Mouse (Mus musculus) heart, adult 18-20 months (tissue): Measurements from ENCODE around the gene B4galt5. TPM values are rescaled to one million over a fixed set of nuclear protein-coding genes. Genes with fewer than 3 reads are reported as not detected.

Source experiments
- DNase-seq, 2 experiments: peaks; one replicate each; pipeline ENCODE4 v3.0.0; 2021 to 2022; ENCODE audit warnings: mixed read lengths in 1 of 2
- total RNA-seq, 2 experiments: library from RNA; stranded (reverse); gene quantifications; 2 replicates each; pipeline ENCODE4 v1.2.3; 2021

The B4galt5 gene
- total RNA-seq, 2 experiments from 2014 or later = 12.0 to 13.6 TPM

DNA sequence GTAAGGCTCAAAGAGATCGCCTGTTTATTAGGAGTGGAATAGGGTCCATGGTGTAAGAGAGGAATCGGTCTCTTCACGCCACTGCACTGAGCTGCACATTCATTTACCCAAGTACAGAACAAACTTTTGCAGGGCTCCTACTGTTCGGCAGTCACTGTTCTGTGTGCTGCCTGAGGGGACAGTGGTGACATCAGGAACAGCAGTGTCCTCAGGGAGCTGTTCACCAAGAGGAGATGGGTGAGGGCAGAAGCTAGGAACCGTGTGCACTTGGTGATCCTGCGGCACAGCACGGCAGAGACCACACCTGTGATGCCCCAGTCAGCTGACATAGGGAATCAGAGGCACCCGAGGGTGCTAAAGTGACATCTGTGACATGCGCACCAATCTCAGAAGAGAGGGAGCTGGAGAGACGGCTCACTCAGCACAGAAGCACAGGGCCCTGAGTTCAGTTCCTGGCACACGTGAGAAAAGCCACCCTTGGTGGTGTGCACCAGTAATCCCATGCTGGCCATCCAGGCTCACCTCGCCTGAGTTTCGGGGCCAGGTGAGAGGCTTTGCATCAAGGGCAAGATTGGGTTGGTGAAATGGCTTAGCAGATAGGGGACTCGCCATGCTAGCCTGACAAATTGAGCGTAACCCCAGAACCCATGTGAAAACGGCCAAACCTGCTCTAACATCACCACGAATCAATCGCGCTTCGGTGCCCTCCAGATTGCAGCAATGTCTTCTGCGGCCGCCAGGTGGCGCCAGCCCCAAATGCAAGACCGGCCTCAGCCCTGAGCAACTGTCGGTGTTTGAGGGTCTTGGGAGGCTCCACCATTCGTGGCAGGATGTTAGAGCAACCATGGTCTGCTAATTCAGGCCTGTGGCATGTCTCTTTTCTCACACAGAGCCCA, 68.6 kb downstream of the B4galt5 start:
- peak; percentile 61 to 87 for DNase-seq

DNA sequence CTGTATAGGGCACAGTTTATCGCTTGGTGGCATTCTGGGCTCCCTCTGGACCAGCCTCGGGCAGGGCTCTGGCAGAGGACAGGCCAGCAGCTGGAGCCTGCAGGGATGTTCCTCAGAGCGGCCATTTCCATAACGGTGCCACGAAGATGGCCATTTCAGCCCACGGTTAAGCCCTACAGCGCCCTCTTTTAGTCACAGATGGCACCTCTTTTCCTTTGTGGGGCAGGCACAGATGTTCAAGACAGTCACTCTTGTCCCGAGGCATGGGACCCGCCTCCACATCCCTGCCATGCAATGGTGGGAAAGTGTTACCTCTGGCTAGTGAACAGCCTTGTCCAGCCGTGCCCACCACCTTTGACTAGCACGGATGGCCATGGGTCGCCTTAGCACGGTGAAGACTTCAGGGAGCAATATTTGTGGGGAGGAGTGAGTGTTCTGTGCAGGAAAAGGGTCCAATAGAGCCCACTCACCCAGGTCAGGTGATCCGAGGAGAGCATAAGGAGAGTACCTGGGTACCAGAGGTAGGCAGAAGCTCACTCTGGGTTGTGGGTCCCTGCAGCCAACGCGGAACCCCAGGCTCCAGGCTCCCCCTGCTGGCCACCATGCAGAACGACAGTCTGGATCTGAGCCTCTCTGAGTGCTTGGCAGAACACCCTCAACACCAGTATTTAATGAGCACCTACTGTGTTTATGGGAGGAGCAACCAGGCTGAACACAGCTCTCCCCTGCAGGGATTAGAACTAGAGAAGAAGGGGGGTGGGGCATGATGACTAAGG, 70.0 kb downstream of the B4galt5 start:
- DNase-seq = peak; percentile 62 to 81

DNA sequence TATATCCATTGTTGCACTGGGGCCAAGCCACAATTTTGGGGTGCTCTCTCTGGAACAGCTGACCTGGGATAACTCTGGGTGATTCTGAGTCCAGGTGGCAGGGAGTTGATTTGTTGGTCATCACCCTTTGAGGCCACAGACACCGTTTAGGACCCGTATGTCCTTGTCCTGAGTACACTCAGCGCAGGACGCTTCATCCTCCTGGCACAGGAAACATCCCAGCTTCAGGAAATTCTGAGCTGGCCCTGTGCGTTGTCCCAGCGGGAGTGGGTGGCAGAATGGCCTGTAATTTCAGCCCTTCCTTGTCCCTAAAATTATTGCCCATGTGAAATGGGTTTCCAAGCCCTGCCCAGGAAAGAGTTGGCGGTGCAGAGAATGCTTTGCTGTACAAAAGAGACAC, 71.0 kb downstream of the B4galt5 start:
- DNase-seq = peak in 1 of 2 experiments; percentile 0

DNA sequence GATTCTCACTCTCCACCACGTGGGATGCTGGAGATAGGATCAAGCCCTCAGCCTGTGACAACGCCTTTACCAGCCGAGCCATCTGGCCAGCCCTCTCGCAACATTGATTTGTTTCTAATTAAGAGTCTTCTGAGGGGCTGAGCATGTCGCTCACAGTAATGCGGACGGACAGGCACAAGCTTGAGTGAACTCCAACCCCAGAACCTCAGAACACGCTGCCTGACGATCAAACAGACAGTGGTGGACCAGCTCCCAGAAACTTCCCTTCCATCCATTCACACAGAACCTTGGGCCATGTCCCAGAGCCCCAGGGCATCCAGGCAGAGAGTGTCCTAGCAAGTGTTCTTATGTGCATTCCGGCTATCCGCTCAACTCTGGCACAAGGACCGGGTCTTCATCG, 72.0 kb downstream of the B4galt5 start:
- DNase-seq = peak; percentile 0

DNA sequence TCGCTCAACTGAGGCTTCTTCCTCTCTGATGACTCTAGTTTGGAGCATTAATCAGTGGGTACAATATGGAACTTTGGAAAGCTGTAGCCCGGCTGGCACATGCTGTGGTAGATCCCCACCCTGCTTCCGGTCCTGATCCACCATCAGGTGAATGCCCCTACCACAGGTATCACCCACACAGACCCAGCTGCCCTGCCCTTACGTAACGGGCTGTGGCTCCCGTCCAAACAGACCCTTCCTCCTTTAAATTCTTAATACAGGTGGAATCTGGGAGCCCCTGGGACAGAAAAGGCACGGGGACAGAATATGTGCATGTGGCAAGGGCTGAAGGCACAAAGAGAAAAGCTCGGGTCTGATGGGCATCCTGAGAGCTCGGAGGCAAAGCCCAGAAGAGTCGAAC, 73.1 kb downstream of the B4galt5 start:
- DNase-seq = peak; percentile 0 to 1

DNA sequence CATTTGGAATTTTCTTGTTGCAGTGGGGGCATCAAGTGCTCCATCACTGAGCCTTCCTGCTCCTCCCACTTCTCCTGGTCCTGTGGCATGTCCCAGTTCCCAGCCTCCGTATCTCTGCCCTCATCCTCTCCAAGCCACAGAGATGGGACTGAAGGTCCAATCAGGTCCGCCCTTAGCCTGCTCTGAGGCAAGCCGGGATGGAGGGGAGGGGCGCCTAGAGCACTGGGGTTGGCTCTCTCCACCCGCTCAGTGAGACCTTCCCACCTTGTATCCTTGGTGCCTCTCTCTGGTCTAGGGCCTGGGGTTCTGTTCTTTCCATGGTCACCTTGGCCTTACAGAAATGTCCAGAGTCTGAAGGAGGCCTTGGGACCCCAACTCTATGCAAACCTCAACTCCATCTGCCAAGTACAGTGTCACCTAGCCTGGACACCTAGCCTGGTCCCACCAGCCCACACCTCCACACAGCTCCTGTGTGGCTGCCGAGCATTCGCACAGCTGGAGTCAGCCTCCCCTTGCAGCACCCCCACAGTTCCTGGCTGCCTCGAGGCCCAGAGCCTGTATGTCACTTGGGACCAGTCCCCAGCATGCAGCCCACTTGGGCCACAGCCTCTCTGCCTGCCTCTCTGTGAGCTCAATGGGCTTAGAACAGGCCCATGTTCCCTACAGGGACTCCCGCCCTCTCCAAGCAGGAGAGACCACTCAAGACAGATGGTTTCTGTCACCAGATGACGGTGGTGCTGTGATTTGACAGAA, 74.1 kb downstream of the B4galt5 start:
- DNase-seq = peak; percentile 1 to 2

DNA sequence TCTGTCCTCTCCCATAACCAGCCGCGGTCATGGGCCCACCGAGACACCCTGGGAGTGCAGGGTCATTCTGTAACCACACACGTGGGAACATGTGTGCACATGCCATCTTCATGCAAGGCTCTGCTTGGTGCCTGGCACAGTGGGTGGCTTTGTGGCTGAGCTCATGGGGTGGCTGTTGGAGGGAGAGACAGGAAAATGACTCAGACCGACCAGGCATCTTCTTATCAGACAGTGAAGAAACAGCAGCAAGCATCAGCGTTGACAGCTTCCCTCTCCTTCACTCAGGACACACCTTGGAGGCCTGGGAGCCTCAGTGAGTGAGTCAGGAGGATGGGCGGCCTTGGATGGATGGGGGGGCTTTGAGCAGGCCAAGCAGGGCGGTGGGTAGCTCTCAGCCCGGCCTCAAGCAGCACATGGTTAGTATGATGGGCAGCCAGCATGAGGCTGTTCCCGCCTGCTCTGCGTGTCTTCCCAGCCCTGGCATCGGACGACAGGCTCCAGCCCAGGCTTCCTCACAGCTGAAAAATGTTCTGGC, 75.7 kb downstream of the B4galt5 start:
- peak; percentile 9 to 19 for DNase-seq

DNA sequence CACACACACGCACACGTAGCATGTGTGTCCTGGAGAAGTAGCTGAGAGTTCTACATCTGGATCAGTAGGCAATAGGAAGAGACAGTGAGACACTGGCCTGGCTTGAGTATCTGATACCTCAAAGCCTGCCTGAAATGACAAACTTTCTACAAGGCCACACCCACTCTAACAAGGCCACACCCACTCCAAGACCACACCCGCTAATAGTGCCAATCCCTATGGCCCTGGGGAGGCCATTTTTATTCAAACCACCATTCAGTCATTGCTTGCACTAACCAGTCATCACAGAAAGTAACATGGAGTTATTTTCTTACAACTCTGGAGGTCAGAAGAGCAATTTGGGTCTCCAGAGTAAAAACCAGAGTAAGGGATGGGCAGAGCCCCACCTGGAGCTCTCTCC, 76.3 kb downstream of the B4galt5 start:
- peak; percentile 1 to 2 for DNase-seq

DNA sequence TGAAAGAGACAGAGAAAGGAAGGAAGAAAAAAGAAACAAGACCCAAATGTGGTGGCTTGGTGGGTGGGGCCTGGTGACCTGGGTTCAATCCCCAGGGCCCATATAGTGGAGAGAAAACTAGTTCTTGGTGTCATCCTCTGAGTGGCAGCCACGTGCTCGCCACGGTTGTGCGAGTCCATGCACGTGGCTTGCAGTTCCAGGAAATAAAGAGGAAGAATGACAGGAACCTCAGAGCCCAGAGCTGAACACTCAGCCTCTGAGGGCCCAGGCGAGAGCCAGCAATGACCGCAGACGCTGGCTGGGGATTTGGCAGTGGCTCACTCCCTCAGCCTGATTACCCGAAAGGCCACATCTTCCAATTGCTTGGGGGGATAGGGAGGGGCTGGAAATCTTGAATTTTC, 77.9 kb downstream of the B4galt5 start:
- DNase-seq = peak; percentile 60 to 76

DNA sequence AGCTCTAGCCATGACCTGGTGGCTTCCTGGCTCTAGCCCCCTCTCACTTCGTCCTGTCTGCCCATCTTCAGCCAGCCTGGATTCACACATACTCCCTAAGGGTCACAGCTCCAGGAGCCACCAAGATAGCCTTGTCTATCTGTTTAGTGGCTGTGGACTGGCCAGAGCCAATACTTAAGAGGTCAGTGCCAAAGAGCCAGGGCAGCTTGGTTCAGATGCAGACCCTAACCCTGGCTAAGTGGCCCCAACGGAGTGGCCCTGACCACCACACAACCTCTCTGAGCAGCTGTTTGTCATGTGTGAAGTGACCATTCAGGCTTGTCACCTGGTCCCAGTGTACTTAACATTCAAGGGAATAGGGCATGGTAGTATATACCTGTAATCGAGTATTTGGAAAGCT, 78.5 kb downstream of the B4galt5 start:
- DNase-seq = peak in 1 of 2 experiments; percentile 0

DNA sequence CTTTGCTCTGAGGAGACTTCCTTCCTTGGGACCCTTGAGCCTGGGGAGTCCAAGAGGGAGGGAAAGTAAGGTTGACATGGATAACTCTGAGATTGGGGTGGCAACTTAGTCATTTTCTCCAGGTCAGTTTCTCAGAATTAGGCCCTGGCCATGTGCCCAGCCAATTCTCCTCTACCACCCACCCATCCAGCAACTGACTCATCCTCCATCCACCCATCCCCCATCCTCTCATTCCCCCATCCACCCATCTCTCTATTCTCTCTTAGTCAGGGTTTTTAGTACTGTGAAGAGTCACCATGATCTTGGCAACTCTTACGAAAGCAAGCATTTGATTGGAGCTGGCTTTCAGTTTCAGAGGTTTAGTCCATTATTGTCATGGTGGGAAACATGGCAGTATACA, 80.3 kb downstream of the B4galt5 start:
- DNase-seq = no peak

DNA sequence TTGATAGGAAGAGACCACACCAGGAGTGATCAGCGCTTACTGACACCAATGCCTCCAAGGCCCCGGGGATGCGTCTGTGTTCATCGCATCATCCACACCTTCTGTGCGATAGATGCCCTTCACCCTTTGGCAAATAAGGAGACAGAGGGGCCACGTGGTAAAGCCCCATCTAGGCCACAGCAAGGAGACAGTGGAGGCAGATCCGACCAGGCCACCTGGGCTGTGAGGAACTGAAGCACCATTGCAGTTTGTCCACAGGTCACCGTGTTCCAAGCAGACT, 80.6 kb downstream of the B4galt5 start:
- DNase-seq = no peak

DNA sequence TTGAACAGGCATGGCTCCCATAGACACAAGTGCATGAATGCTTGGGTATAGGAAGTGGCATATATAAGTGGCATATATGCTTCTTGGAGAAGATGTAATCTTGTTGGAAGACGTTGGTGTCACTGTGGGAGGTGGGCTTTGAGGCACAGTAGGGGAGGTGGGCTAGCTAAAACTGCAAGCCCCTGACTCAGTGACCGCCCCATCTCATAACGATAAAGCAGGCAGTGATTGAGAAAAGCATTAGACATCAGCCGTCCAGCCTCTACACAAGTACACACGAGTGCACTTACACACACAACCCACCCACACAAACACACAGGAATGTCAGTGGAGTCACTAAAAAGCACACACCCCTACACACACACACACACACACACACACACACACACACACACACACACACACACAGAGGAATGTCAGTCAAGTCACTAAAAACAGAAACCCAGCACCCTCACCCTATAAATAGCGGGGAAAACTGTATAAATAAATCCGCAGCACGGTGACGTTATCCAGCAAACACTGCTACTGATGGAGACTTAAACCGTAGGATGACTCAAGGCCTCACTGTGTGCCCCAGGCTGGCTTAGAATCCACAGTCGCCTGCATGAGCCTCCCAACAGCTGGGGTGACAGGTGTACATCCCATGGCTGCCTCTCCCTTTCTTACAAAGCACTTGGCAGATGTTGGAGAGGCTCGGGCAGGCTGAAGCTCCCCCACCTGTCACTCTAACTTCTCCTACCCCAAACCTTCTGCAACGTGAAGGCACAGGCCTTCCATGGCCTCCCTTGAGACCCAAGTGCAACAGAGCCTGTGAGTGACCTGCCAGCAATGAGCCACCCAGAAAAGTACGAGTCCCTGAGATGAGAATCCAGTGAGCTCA, 81.2 kb downstream of the B4galt5 start:
- peak; percentile 22 to 46 for DNase-seq

DNA sequence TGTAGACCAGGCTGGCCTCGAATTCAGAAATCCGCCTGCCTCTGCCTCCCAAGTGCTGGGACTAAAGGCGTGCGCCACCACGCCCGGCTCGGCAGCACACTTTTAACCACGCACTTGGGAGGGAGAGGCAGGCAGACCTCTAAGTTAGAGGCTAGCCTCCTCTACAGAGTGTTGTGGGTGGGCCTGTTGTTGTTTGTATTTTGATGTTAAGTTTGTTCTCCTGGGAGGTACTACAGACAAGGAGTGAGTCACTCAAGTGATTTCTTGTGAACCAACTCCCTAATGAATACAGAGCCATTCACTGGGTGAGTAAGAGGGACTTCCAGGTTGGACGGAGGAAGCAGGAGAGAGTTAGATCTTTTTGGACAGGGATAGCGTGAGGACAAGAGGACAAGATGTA, 82.8 kb downstream of the B4galt5 start:
- DNase-seq = peak; percentile 0 to 1

DNA sequence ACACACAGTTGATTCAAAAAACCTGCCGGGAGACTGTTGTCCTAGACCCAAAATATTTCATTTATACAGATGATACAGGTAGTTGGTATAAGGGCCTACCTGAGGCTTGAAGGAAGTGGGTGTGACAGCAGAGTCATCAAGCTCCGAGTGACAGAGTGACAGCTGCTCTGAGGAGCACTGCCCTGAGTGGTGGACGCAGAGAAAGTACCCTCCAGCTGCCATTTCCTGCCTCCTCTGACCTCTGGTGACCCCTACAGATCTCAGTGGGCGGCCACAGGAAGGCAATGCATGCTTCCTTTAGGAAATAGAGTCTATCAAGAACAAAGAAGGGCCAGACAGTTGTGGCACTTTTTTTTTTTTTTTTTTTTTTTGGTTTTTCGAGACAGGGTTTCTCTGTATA, 83.2 kb downstream of the B4galt5 start:
- DNase-seq = peak; percentile 0 to 1

DNA sequence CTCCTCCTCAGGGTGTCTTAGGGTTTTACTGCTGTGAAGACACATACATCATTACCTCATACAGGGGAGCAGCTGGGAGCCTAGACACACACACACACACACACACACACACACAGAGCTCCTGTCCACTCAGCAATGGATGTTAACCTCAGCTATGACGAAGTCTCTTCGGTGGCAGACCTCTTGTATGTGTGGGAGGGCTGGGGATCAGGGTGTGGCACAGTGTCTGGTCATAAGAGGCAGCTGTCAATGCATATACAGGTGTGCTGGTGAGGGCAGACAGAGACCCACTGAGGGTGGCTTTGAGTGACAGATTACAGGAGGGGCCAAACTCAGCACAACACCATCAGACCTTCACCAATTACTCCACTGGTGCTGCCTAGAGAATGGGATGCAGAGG, 84.0 kb downstream of the B4galt5 start:
- peak; percentile 0 to 2 for DNase-seq

DNA sequence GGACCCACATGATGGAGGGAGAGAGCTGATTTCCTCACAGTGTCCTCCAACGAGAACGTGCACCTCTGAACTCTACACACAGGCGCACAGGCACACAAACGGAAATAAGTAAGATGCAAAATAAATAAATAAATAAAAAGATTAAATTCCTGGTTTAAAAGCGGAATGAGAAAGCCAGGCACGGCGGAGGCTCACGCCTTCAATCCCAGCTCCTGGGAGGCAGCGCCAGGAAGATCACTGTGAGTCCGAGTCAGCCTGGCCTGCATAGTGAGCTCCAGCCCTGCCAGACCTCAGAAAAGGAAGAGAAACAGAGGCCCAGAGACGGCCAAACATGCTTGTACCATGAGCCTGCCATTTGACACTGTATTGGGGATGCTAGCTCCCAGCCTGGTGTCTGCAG, 85.1 kb downstream of the B4galt5 start:
- peak in 1 of 2 experiments; percentile 13 for DNase-seq

DNA sequence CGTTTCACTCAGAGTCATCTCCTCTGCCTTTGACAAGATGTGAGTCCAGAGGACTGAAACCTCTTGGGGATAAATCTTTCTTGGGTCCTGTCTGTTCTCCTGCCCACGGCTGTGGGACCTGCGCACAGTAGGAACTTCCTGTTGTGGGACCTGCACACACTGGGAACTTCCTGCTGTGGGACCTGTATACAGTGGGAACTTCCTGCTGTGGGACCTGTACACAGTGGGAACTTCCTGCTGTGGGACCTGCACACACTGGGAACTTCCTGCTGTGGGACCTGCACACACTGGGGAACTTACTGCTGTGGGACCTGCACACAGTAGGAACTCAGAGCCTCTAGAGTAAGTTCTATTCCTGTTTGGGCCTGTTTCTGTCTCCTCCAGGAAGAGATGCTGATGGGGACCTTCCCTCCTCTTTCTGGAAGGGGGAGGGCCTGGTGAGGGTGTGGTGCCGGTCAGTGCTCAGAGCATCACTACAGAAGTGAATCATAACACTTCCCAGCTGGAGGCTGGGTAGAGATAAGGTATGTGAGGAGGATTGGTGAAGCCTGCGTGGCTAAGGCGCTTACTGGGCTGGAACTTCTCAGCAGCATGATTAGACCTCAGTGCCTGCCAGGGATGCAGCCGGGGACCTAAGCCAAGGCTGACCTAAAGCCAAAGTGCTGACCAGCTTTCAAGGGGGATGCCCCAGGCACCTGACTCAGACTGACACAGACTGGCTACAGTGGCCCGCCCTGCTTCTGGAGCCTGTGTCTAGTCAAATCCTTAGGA, 85.8 kb downstream of the B4galt5 start:
- DNase-seq = peak; percentile 71 to 84

DNA sequence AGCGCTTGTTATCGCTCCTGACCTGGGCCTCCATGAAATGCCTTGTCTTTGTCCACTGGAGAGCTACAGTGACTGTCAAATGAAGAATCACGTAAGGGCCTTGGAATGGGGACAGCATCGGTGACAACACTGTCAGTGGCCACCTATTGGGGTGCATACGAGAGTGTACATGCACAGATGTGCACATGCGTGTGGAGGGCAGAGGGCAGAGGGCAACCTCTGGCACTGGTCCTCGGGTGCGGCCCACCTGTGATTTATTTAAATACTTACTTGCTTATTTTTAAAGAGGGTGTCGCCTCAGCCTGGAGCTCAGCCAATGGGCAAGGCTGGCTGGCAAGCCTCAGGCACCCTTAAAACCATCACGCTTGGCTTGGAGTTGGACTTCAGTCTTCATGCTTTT, 86.5 kb downstream of the B4galt5 start:
- no peak for DNase-seq

DNA sequence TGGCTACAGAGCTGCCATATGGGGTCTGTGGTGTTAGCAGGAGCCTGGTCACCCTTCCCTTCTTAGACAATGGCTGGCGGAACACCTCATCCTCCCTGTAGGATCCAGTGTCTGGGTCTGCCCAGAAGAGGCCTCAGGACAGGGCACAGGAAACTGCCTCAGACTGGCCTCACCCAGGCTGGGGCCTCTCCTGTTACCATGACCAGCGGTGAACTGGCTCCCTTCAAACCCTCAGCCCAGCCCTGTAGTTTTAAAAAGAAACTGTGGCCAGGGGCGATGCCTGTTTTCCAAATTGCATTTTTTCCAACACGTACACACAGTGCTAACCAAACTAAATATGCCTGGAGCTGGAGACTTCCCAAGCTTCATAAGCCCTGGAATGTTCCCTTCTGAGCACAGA, 87.9 kb downstream of the B4galt5 start:
- peak in 1 of 2 experiments; percentile 48 for DNase-seq

DNA sequence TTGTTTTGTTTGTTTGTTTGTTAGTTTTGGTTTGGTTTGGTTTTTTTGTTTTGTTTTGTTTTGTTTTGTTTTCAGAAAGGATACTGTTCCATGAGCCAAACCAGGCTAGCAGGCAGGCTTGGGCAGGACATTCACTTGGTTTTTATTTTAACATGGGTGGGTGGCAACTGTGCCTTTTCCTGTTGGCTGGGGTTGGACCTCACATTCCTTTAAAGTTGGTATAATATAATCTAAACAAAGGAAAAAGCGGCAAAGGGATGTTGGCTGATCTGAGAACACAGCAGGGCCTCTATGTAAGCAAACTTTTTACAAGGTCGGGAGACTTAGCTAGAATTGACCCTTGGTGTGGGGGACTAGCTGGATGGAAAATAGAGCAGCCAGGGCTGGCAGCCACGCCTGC, 91.2 kb downstream of the B4galt5 start:
- no peak for DNase-seq
